Mouse (Mus musculus) hindbrain, embryonic 16.5 days (tissue): ENCODE data around the gene Prrt1. TPM values are rescaled to one million over a fixed set of nuclear protein-coding genes. Genes with fewer than 3 reads are reported as not detected.

ENCODE experiments used
- ATAC-seq: fragments of 200-750 bp; cut with Nextera tagmentation; 2 replicates; pipeline ENCODE4 v1.8.0; 2017; ENCODE audit warnings: moderate TSS enrichment, moderate library complexity
- H3K27ac ChIP-seq: fragments of 300-500 bp; sonication (generic); 2 replicates; pipeline ENCODE4 v1.5.1; 2014; ENCODE audit warnings: low read depth, mild to moderate bottlenecking, control low read depth, low read length, moderate library complexity
- H3K27me3 ChIP-seq: fragments of 300-500 bp; sonication (generic); replicated peaks from 2 replicates; pipeline ENCODE4 v1.6.1; 2014; ENCODE audit warnings: low read length; ENCODE audit not compliant: control insufficient read depth, insufficient read depth
- H3K36me3 ChIP-seq: fragments of 300-500 bp; sonication (generic); 2 replicates; pipeline ENCODE4 v1.6.1; 2014; ENCODE audit warnings: mild to moderate bottlenecking, low read length, moderate library complexity, mixed read lengths; ENCODE audit not compliant: control insufficient read depth, insufficient read depth
- H3K4me1 ChIP-seq: fragments of 300-500 bp; sonication (generic); 2 replicates; pipeline ENCODE4 v1.6.1; 2014; ENCODE audit warnings: low read depth, low read length; ENCODE audit not compliant: control insufficient read depth, insufficient read depth
- H3K4me2 ChIP-seq: fragments of 300-500 bp; sonication (generic); 2 replicates; pipeline ENCODE4 v1.6.1; 2014; ENCODE audit warnings: mild to moderate bottlenecking, low read length, control low read depth, moderate library complexity
- H3K4me3 ChIP-seq: fragments of 300-500 bp; sonication (generic); 2 replicates; pipeline ENCODE4 v1.5.1; 2014; ENCODE audit warnings: mild to moderate bottlenecking, low read length, control low read depth, moderate library complexity
- H3K9ac ChIP-seq: fragments of 300-500 bp; sonication (generic); 2 replicates; pipeline ENCODE4 v1.6.1; 2014; ENCODE audit warnings: low read depth, mild to moderate bottlenecking, control low read depth, low read length, moderate library complexity
- H3K9me3 ChIP-seq: fragments of 300-500 bp; sonication (generic); 2 replicates; pipeline ENCODE4 v1.6.1; 2014; ENCODE audit warnings: mild to moderate bottlenecking, low read length, moderate library complexity; ENCODE audit not compliant: control insufficient read depth
- WGBS: fragments of 180-500 bp; shearing (Covaris S2); extraction: QIAGEN DNeasy Blood & Tissue Kit; methylation state at CpG from one replicate; pipeline ENCODE4 v1.1.7; 2014; 5-methylcytosine and 5-hydroxymethylcytosine counted together
- polyA plus RNA-seq: library from polyadenylated mRNA; unstranded; fragments of >200 nt; fragmentation: Nextera tagmentation; extraction: Ambion mirVana; gene quantifications from 2 replicates; pipeline ENCODE4 v1.2.1, GENCODE M21; 2015

Prrt1 gene
- polyA plus RNA-seq, 1 experiment from 2014 or later = 6.8 TPM

DNA sequence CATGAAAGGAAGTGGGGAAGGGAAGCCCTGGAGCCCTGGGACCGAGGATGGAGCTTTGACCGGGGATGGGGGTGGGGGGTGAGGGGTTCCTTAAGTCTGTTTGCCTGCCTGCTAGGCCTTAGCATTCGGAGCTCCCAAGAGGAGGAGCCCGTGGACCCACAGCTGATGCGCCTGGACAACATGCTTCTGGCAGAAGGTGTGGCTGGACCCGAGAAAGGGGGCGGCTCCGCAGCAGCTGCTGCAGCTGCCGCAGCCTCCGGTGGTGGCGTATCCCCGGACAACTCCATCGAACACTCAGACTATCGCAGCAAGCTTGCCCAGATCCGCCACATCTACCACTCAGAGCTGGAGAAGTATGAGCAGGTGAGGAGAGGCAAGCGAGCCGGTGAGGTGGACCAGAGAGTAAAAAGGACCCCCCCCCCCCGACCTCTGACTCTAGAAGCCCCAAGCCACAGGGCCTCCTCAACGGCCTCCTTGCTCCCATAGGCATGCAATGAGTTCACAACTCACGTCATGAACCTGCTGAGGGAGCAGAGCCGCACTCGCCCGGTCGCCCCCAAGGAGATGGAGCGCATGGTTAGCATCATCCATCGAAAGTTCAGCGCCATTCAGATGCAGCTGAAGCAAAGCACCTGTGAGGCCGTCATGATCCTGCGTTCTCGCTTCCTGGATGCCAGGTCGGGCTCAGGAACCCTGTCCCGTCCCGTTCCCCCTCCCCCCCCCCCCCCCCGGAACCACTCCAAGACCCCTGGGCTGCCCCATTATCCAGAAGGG lies 35.4 kb upstream of the Prrt1 start:
- peak overlapping the region; percentile 69 for H3K4me2 ChIP-seq
- H3K9me3 ChIP-seq = no peaks in the 10 kb centered on the region
- peaks cover 5% of the 10 kb centered on the region for H3K36me3 ChIP-seq
- H3K4me1 ChIP-seq = peaks cover 25% of the 10 kb centered on the region
- WGBS = 42% methylated on average over 31 of the region's 34 CpGs
- H3K4me3 ChIP-seq = peak overlapping the region; percentile 89
- no peaks in the 10 kb centered on the region for H3K27me3 ChIP-seq
- H3K27ac ChIP-seq = peak overlapping the region; percentile 99
- H3K9ac ChIP-seq = peak overlapping the region; percentile 98
- ATAC-seq = 0 out of 2 replicates have a peak, but pooled peaks have one; percentile 1

DNA sequence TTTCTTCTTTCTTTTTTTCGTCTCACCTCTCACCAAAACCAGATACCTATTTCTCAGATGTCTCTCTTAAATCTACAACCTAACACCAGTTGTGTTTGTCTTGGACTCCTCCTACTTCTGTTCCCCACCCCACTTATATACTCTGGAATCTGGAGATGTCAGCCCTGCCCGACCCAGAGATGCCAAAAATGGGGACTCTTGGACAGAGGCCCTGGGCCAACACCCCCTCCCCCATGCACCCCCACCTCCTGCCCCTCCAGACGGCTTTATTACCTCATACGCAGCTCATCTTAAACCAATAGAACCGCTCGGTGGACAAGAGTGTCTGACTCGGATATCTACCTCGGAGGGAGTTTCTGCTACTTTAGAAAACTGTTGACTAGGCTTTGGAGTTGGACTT lies 33.2 kb upstream of the Prrt1 start:
- Histone ChIP-seq H3K27ac (no peak overlapping the region), H3K9me3 (no peaks in the 10 kb centered on the region), H3K9ac (no peak overlapping the region), H3K4me3 (no peak overlapping the region), H3K4me2 (no peak overlapping the region), H3K4me1 (peaks cover 18% of the 10 kb centered on the region), H3K36me3 (peaks cover 12% of the 10 kb centered on the region), H3K27me3 (no peaks in the 10 kb centered on the region)
- no peak for ATAC-seq
- 82% methylated on average over 8 of the region's 8 CpGs for WGBS

DNA sequence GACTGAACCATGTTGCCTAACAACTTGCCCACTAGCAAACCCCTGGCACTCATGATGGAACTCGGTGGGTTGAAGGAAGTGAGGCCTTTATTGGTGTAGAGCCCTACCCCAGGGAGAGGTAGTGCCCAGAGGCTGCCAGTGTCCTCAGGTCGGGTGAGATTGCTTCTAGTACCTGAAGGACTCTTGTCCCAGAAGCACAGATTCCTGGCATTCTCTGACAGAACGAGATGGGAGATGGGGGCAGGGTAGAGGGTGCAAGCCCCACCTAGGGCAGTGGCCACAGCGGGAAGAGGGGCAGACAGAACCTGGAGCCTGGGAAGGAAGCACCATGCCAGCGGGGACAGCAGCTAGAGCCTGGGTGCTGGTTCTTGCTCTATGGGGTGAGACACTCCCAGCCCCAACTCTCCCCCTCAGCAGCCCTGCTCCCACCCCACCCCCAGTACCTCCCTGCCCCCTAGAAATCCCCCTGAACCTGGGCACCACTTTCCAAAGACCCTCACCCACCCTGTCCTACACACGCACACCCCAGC lies 31.7 kb upstream of the Prrt1 start, which contains the start of gene Ager:
Ager (plus strand) TSS at position 297 of the 530 bp plus-strand sequence.
- Histone ChIP-seq H3K27me3 (no peaks in the 10 kb centered on the region), H3K4me1 (peaks cover 20% of the 10 kb centered on the region), H3K27ac (no peak within 1 kb of the TSS), H3K4me2 (no peak within 1 kb of the TSS), H3K9ac (no peak within 1 kb of the TSS; the same call in 1 of the 2 replicates), H3K4me3 (no peak within 1 kb of the TSS), H3K9me3 (no peaks in the 10 kb centered on the region), H3K36me3 (peaks cover 12% of the 10 kb centered on the region)
- ATAC-seq = no peak
- 22% methylated on average over 6 of the region's 6 CpGs for WGBS

DNA sequence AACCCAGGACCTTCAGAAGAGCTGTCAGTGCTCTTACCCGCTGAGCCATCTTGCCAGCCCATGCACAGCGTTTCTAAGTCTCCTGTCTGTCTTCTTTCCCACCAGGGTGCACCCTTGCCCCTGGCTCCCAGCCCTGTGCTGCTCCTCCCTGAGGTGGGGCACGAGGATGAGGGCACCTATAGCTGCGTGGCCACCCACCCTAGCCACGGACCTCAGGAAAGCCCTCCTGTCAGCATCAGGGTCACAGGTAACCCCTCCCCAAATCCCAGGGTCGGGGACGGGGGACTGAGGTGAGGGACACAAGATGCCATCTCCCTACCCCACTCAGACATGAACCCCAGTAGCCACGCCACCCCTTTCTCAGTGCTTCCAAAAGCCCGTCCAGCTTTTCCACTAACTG lies 29.4 kb upstream of the Prrt1 start:
- H3K4me2 ChIP-seq = no peak overlapping the region
- H3K4me3 ChIP-seq = no peak overlapping the region
- ATAC-seq = no peak
- H3K27me3 ChIP-seq = no peaks in the 10 kb centered on the region
- WGBS = 77% methylated on average over 9 of the region's 9 CpGs
- H3K9me3 ChIP-seq = no peaks in the 10 kb centered on the region
- H3K4me1 ChIP-seq = peaks cover 13% of the 10 kb centered on the region
- no peak overlapping the region for H3K27ac ChIP-seq
- H3K36me3 ChIP-seq = peaks cover 12% of the 10 kb centered on the region
- H3K9ac ChIP-seq = no peak overlapping the region

DNA sequence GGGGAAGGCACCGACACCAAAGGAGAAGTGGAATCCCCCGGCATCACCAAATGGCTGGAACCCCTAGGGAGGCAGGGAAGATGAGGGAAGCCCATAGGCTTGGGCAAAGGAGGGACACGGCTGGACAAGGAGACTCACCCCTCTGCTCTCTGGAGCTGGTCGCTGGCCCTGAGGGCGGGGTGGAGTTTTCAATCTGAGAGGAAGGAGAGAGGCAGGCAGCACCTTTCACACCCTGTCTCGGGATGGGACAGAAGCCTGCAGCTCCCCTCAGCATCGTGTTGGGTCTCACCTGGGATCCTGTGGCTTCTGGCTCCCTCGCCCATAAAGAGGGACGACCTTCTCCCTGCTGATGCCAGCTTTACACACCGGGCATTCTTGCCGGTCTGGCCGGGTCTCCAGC lies 27.5 kb upstream of the Prrt1 start:
- 0 out of 2 replicates have a peak overlapping the region, but pooled peaks have one; percentile 65 for H3K4me3 ChIP-seq
- H3K9ac ChIP-seq = peak overlapping the region; percentile 19; the same call in 1 of the 2 replicates
- WGBS = 89% methylated on average over 12 of the region's 12 CpGs
- H3K27me3 ChIP-seq = no peaks in the 10 kb centered on the region
- H3K27ac ChIP-seq = no peak overlapping the region
- peaks cover 7% of the 10 kb centered on the region for H3K36me3 ChIP-seq
- H3K4me2 ChIP-seq = no peak overlapping the region
- peaks cover 20% of the 10 kb centered on the region for H3K4me1 ChIP-seq
- H3K9me3 ChIP-seq = no peaks in the 10 kb centered on the region
- no peak for ATAC-seq

DNA sequence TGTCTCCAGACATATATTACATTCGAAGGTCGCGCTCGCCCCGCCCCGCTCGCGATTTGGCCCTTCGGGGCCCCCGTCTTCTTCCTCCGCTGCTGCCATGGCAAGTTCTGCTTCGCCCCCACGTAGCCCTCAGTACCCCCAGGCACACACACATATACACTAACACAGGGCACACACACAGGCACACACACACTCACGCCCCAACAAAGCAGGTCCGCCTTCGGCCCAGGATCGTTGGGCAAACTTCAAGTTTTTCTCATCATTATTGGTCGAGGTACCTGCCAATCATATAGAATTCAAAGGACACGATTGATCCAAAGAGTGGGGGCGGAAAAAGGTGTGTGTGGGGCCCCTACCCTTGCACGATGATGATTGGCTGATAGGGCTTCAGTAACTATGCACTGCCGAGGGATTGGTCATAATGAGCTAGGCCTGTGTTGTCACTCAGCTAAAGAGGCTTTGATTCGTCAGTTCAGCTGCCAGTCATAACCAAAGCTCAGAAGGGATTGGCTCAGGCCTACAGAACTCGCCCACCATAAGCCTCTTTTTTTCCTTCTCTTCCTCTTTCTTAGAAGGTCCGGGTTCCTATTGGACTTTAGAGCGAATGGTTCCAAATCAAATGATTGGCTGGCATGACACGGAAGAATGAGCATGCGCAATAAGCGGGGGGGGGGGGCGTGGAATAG lies 25.8 kb upstream of the Prrt1 start, which contains the start of gene Rnf5:
Rnf5 (minus strand) TSS at position 316 of the 686 bp plus-strand sequence.
- WGBS = under 1% methylated on average over 30 of the region's 30 CpGs
- Histone ChIP-seq H3K4me1 (peaks cover 32% of the 10 kb centered on the region), H3K9ac (peak within 1 kb of the TSS; percentile 78), H3K9me3 (no peaks in the 10 kb centered on the region), H3K36me3 (peaks cover 7% of the 10 kb centered on the region), H3K4me2 (peak within 1 kb of the TSS; percentile 91), H3K27me3 (no peaks in the 10 kb centered on the region), H3K27ac (peak within 1 kb of the TSS; percentile 86), H3K4me3 (peak within 1 kb of the TSS; percentile 65)
- peak; percentile 95 for ATAC-seq

DNA sequence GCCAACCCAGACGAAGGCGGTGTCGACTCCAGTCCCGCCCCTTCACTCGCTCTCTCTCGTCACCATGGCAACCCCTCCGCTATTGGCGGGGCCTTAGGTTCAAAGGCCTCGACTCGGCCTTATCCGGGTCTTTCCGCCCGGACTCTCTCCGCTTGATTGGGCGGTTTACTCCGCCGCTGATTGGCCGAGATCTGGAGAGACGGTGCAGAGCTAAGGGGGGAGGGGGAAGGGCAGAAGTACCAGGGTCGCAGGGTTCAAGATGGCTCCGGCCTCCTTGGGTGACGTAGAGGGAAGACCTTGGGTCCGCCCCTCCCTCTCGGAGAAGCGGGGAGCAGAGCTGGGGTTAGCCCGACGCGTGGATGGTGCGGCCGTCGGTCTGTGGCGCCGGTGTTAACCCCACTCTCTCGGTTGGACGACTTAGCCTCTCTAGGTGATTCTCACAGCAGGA lies 25.2 kb upstream of the Prrt1 start, which contains the start of gene Agpat1:
Agpat1 (plus strand) TSS at position 202 of the 448 bp plus-strand sequence.
- Histone ChIP-seq H3K9ac (peak within 1 kb of the TSS; percentile 82), H3K36me3 (peaks cover 7% of the 10 kb centered on the region), H3K4me3 (peak within 1 kb of the TSS; percentile 65), H3K27ac (peak within 1 kb of the TSS; percentile 86), H3K4me2 (peak within 1 kb of the TSS; percentile 91), H3K27me3 (no peaks in the 10 kb centered on the region), H3K4me1 (peaks cover 36% of the 10 kb centered on the region), H3K9me3 (no peaks in the 10 kb centered on the region)
- peak; percentile 90 for ATAC-seq
- 0% methylated on average over 33 of the region's 35 CpGs for WGBS

DNA sequence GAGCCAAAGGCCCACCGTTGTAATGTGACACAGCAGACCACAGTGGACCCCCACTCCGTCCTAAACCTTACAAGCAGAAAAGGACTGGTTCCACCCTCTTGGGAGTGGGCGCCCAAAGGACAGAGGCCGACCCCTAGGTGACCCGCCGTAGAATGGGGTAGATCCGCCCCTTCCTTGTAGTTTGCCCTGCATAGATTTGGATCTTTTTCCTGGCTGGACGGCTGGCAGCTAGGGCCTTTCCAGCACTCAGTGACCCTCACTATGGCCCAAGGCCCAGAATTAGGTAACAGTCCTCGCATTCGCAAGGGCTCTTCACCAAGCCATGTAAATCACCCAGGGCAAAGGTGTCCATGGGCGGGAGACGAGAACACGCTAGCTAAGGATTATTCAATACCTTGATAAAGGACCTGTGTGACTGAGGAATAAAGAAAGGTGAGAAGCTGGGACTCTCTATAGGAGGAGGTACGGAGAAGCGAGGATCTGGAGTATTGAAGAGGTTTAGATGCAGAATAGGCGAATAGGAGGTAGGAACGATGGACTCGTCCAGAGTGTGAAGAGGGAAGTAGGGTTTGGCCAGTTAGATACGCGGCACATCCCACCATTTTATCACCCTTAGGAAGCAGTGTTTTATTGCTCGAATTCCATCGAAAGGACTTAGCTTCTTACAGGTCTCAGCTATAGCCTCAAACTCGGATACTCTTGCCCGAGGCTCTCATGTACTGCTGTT lies 24.7 kb upstream of the Prrt1 start:
- H3K27ac ChIP-seq = peak overlapping the region; percentile 86
- 15% methylated on average over 24 of the region's 24 CpGs for WGBS
- peaks cover 36% of the 10 kb centered on the region for H3K4me1 ChIP-seq
- H3K36me3 ChIP-seq = peaks cover 7% of the 10 kb centered on the region
- ATAC-seq = no peak
- peak overlapping the region; percentile 60 for H3K4me3 ChIP-seq
- peak overlapping the region; percentile 91 for H3K4me2 ChIP-seq
- no peaks in the 10 kb centered on the region for H3K9me3 ChIP-seq
- peak overlapping the region; percentile 82 for H3K9ac ChIP-seq
- no peaks in the 10 kb centered on the region for H3K27me3 ChIP-seq
